Mouse (Mus musculus) stomach, embryonic 14.5 days (tissue): ENCODE results near the gene Gm20431. TPM values are rescaled to one million over a fixed set of nuclear protein-coding genes. Genes with fewer than 3 reads are reported as not detected.

ENCODE experiments used
- ATAC-seq: fragments of 200-750 bp; cut with Nextera tagmentation; 2 replicates; pipeline ENCODE4 v1.8.0; 2017; ENCODE audit warnings: low read depth, moderate TSS enrichment; ENCODE audit not compliant: insufficient number of reproducible peaks, insufficient read depth, low FRiP score
- H3K27ac ChIP-seq: fragments of 300-500 bp; sonication (generic); 2 replicates; pipeline ENCODE4 v1.5.1; 2014; ENCODE audit warnings: mild to moderate bottlenecking, low read length, moderate library complexity, mixed read lengths
- H3K27me3 ChIP-seq: fragments of 300-500 bp; sonication (generic); 2 replicates; pipeline ENCODE4 v1.6.1; 2014; ENCODE audit warnings: low read length, control low read depth, mixed read lengths; ENCODE audit not compliant: control insufficient read depth, insufficient read depth
- H3K36me3 ChIP-seq: fragments of 300-500 bp; sonication (generic); 2 replicates; pipeline ENCODE4 v1.6.1; 2014; ENCODE audit warnings: mild to moderate bottlenecking, control low read depth, low read length, moderate library complexity, mixed read lengths; ENCODE audit not compliant: control insufficient read depth, insufficient read depth
- H3K4me1 ChIP-seq: fragments of 300-500 bp; sonication (generic); 2 replicates; pipeline ENCODE4 v1.6.1; 2014; ENCODE audit warnings: low read length, control low read depth, mixed read lengths; ENCODE audit not compliant: control insufficient read depth, insufficient read depth
- H3K4me2 ChIP-seq: fragments of 300-500 bp; sonication (generic); replicated peaks from 2 replicates; pipeline ENCODE4 v1.6.1; 2014; ENCODE audit warnings: low read depth, low read length, control low read depth
- H3K4me3 ChIP-seq: fragments of 300-500 bp; sonication (generic); 2 replicates; pipeline ENCODE4 v1.5.1; 2014; ENCODE audit warnings: low read depth, low read length, control low read depth
- H3K9ac ChIP-seq: fragments of 300-500 bp; sonication (generic); replicated peaks from 2 replicates; pipeline ENCODE4 v1.6.1; 2014; ENCODE audit warnings: low read depth, mild to moderate bottlenecking, control low read depth, low read length, moderate library complexity, mixed read lengths
- H3K9me3 ChIP-seq: fragments of 300-500 bp; sonication (generic); 2 replicates; pipeline ENCODE4 v1.6.1; 2016; ENCODE audit warnings: low read depth, low read length, control low read depth; ENCODE audit not compliant: control insufficient read depth
- WGBS: fragments of 180-500 bp; shearing (Covaris S2); extraction: QIAGEN DNeasy Blood & Tissue Kit; methylation state at CpG from one replicate; pipeline ENCODE4 v1.1.7; 2014; 5-methylcytosine and 5-hydroxymethylcytosine counted together
- polyA plus RNA-seq: library from polyadenylated mRNA; unstranded; fragments of >200 nt; fragmentation: Nextera tagmentation; extraction: Ambion mirVana; gene quantifications from 2 replicates; pipeline ENCODE4 v1.2.1, GENCODE M21; 2014

Gene Gm20431
- polyA plus RNA-seq, 1 experiment from 2014 or later = 8.1 TPM

- peaks cover 8% of the 10 kb centered on the region for H3K36me3 ChIP-seq
- ATAC-seq = no peak
- H3K4me2 ChIP-seq = peak overlapping the region; percentile 73
- 75% methylated on average over 11 of the region's 11 CpGs for WGBS
- no peak overlapping the region for H3K4me3 ChIP-seq
- peak overlapping the region; percentile 83; the same call in 1 of the 2 replicates for H3K27ac ChIP-seq
- peaks cover 36% of the 10 kb centered on the region for H3K4me1 ChIP-seq
- no peaks in the 10 kb centered on the region for H3K27me3 ChIP-seq
- no peak overlapping the region for H3K9ac ChIP-seq
- no peaks in the 10 kb centered on the region for H3K9me3 ChIP-seq
These were observed 31.6 kb downstream of the Gm20431 start for GRCm38 (mm10) chr2:167629665-167630209.

- H3K4me2 ChIP-seq = no peak overlapping the region
- no peaks in the 10 kb centered on the region for H3K9me3 ChIP-seq
- no peaks in the 10 kb centered on the region for H3K27me3 ChIP-seq
- ATAC-seq = peak; percentile 17; the same call in 1 of the 2 replicates
- peaks cover 35% of the 10 kb centered on the region for H3K4me1 ChIP-seq
- peaks cover 8% of the 10 kb centered on the region for H3K36me3 ChIP-seq
- 54% methylated on average over 4 of the region's 4 CpGs for WGBS
- no peak overlapping the region for H3K4me3 ChIP-seq
- no peak overlapping the region for H3K9ac ChIP-seq
- no peak overlapping the region for H3K27ac ChIP-seq
These were observed 32.4 kb downstream of the Gm20431 start for GRCm38 (mm10) chr2:167628872-167629271.

GRCm38 (mm10) chr2:167627019-167627418, 34.3 kb downstream of the Gm20431 start:
- Histone ChIP-seq H3K9ac (no peak overlapping the region), H3K4me1 (peaks cover 26% of the 10 kb centered on the region), H3K36me3 (peaks cover 8% of the 10 kb centered on the region), H3K27me3 (no peaks in the 10 kb centered on the region), H3K4me2 (no peak overlapping the region), H3K4me3 (no peak overlapping the region), H3K9me3 (no peaks in the 10 kb centered on the region), H3K27ac (no peak overlapping the region)
- 96% methylated on average over 7 of the region's 7 CpGs for WGBS
- ATAC-seq = no peak

- Histone ChIP-seq H3K27ac (no peak overlapping the region), H3K36me3 (peaks cover 8% of the 10 kb centered on the region), H3K4me2 (no peak overlapping the region), H3K4me1 (peaks cover 28% of the 10 kb centered on the region), H3K9me3 (no peaks in the 10 kb centered on the region), H3K4me3 (no peak overlapping the region), H3K27me3 (no peaks in the 10 kb centered on the region), H3K9ac (no peak overlapping the region)
- WGBS = 32% methylated on average over 2 of the region's 2 CpGs
- no peak for ATAC-seq
These were observed 35.6 kb downstream of the Gm20431 start for GRCm38 (mm10) chr2:167625670-167626069.

- no peaks in the 10 kb centered on the region for H3K27me3 ChIP-seq
- WGBS = 81% methylated on average over 5 of the region's 6 CpGs
- peaks cover 8% of the 10 kb centered on the region for H3K36me3 ChIP-seq
- no peak for ATAC-seq
- peaks cover 17% of the 10 kb centered on the region; the same call in 1 of the 2 replicates for H3K4me1 ChIP-seq
- no peak overlapping the region for H3K27ac ChIP-seq
- no peaks in the 10 kb centered on the region for H3K9me3 ChIP-seq
- H3K9ac ChIP-seq = no peak overlapping the region
- no peak overlapping the region for H3K4me2 ChIP-seq
- no peak overlapping the region for H3K4me3 ChIP-seq
These were observed 36.8 kb downstream of the Gm20431 start for GRCm38 (mm10) chr2:167624368-167625075.

- no peaks in the 10 kb centered on the region for H3K27me3 ChIP-seq
- H3K27ac ChIP-seq = no peak overlapping the region
- H3K4me2 ChIP-seq = no peak overlapping the region
- H3K9ac ChIP-seq = no peak overlapping the region
- H3K4me3 ChIP-seq = no peak overlapping the region
- H3K36me3 ChIP-seq = peaks cover 8% of the 10 kb centered on the region
- WGBS = 69% methylated on average over 5 of the region's 5 CpGs
- H3K4me1 ChIP-seq = 0 out of 2 replicates have a peak, but pooled peaks cover 5% of the 10 kb centered on the region
- no peaks in the 10 kb centered on the region for H3K9me3 ChIP-seq
- no peak for ATAC-seq
These were observed 38.3 kb downstream of the Gm20431 start for GRCm38 (mm10) chr2:167622965-167623364.

DNA sequence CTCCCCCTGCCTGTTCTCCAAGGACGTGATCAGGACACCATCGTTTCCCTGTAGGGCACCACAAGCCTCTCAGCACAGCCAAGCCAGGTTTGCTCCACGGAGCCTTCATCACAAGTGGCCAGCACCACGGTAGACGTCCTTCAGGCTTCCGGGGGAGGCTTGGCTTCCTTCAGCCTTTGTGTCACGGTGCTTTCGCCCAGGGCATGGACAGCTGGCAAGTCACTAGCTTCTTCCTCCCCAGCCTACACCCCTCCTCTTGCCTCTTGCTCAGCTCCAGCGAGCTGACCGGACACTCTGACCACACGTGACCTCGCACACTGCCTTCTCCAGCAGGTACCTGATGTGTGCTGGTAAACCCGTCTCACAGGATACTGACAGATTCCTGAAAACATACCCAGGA, 38.9 kb downstream of the Gm20431 start:
- 80% methylated on average over 13 of the region's 13 CpGs for WGBS
- Histone ChIP-seq H3K4me3 (no peak overlapping the region), H3K27me3 (no peaks in the 10 kb centered on the region), H3K27ac (no peak overlapping the region), H3K9me3 (no peaks in the 10 kb centered on the region), H3K4me2 (no peak overlapping the region), H3K9ac (no peak overlapping the region), H3K36me3 (peaks cover 9% of the 10 kb centered on the region), H3K4me1 (0 out of 2 replicates have a peak, but pooled peaks cover 5% of the 10 kb centered on the region)
- ATAC-seq = no peak

- Histone ChIP-seq H3K4me1 (0 out of 2 replicates have a peak, but pooled peaks cover 5% of the 10 kb centered on the region), H3K4me3 (no peak overlapping the region), H3K27ac (no peak overlapping the region), H3K27me3 (no peaks in the 10 kb centered on the region), H3K9ac (no peak overlapping the region), H3K9me3 (no peaks in the 10 kb centered on the region), H3K36me3 (peaks cover 11% of the 10 kb centered on the region), H3K4me2 (no peak overlapping the region)
- ATAC-seq = peak; percentile 20; the same call in 1 of the 2 replicates
- WGBS = 78% methylated on average over 9 of the region's 9 CpGs
These were observed 39.8 kb downstream of the Gm20431 start for GRCm38 (mm10) chr2:167621255-167622087.
